Mouse (Mus musculus) forebrain, embryonic 14.5 days (tissue): ENCODE measurements around the gene Vmn1r185. TPM values are rescaled to one million over a fixed set of nuclear protein-coding genes. Genes with fewer than 3 reads are reported as not detected.
"Not testable (repeated sequence)": the region's sequence is repeated elsewhere in the genome, so short reads cannot be mapped to it uniquely, and the experiment has no call there.

Source experiments
- ATAC-seq: fragments of 200-750 bp; cut with Nextera tagmentation; 2 replicates; pipeline ENCODE4 v1.8.0; 2017; ENCODE audit warnings: mild to moderate bottlenecking, moderate library complexity
- DNase-seq: peaks from one replicate; pipeline ENCODE4 v3.0.0-alpha.2; 2015; ENCODE audit warnings: low spot score
- H3K27ac ChIP-seq: fragments of 300-500 bp; sonication (generic); 2 replicates; pipeline ENCODE4 v1.5.1; 2014; ENCODE audit warnings: low read depth, mild to moderate bottlenecking, control low read depth, low read length, moderate library complexity
- H3K27me3 ChIP-seq: fragments of 300-500 bp; sonication (generic); replicated peaks from 2 replicates; pipeline ENCODE4 v1.6.1; 2014; ENCODE audit warnings: low read length, control low read depth, mixed read lengths; ENCODE audit not compliant: control insufficient read depth, insufficient read depth
- H3K36me3 ChIP-seq: fragments of 300-500 bp; sonication (generic); 2 replicates; pipeline ENCODE4 v1.6.1; 2014; ENCODE audit warnings: low read length, control low read depth; ENCODE audit not compliant: control insufficient read depth, insufficient read depth
- H3K4me1 ChIP-seq: fragments of 300-500 bp; sonication (generic); 2 replicates; pipeline ENCODE4 v1.6.1; 2014; ENCODE audit warnings: antibody characterized with exemption, low read length, control low read depth; ENCODE audit not compliant: control insufficient read depth, insufficient read depth
- H3K4me2 ChIP-seq: fragments of 300-500 bp; sonication (generic); 2 replicates; pipeline ENCODE4 v1.6.1; 2014; ENCODE audit warnings: mild to moderate bottlenecking, control low read depth, low read length
- H3K4me3 ChIP-seq: fragments of 300-500 bp; sonication (generic); 2 replicates; pipeline ENCODE4 v1.5.1; 2014; ENCODE audit warnings: low read depth, low read length, control low read depth
- H3K9ac ChIP-seq: fragments of 300-500 bp; sonication (generic); 2 replicates; pipeline ENCODE4 v1.6.1; 2014; ENCODE audit warnings: mild to moderate bottlenecking, low read length, control low read depth, moderate library complexity
- H3K9me3 ChIP-seq: fragments of 300-500 bp; sonication (generic); replicated peaks from 2 replicates; pipeline ENCODE4 v1.6.1; 2016; ENCODE audit warnings: low read length, control low read depth, mixed read lengths; ENCODE audit not compliant: control insufficient read depth
- WGBS: fragments of 180-500 bp; shearing (Covaris S2); extraction: QIAGEN DNeasy Blood & Tissue Kit; methylation state at CpG from one replicate; pipeline ENCODE4 v1.1.7; 2014; 5-methylcytosine and 5-hydroxymethylcytosine counted together
- polyA plus RNA-seq: library from polyadenylated mRNA; unstranded; fragments of >200 nt; fragmentation: Nextera tagmentation; extraction: Ambion mirVana; gene quantifications from 2 replicates; pipeline ENCODE4 v1.2.1, GENCODE M21; 2014

The Vmn1r185 gene
- not detected in 2 replicates for polyA plus RNA-seq

DNA sequence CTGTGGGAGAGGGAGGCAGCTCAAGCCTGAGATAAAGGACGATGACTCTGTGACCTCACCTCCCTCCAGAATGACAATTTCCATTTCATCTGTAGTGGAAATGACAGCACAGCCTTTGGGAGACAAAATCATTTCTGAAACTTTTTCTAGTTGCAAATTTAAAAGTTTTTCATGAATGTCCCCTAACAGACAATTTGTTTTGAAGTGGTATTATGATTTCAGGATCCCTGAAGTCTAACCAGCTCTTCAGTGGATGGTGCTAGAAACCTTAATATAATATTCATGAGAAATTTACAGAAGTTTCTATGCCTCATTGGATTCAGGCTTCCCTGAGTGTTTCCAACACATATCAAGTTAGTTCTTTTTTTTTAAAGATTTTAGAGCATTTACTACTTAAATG lies at the start of gene Vmn1r185:
TSS of gene Vmn1r185 (minus strand) at position 101 of the 400 bp plus-strand sequence.
- not testable (repeated sequence) for H3K4me3 ChIP-seq, H3K9ac ChIP-seq, H3K36me3 ChIP-seq, H3K4me2 ChIP-seq, ATAC-seq, H3K27me3 ChIP-seq, H3K27ac ChIP-seq, H3K4me1 ChIP-seq, DNase-seq, H3K9me3 ChIP-seq
- WGBS = 90% methylated on average over 1 of the region's 1 CpGs

GRCm38 (mm10) chr7:26667466-26667865 lies 49.2 kb upstream of the Vmn1r185 start:
- not testable (repeated sequence) for H3K4me2 ChIP-seq, H3K4me3 ChIP-seq, H3K27ac ChIP-seq, H3K27me3 ChIP-seq, H3K9me3 ChIP-seq, H3K36me3 ChIP-seq, H3K9ac ChIP-seq, DNase-seq, H3K4me1 ChIP-seq, ATAC-seq
- 23% methylated on average over 2 of the region's 2 CpGs for WGBS

GRCm38 (mm10) chr7:26666011-26666410 lies 47.7 kb upstream of the Vmn1r185 start:
- no peak overlapping the region for H3K4me2 ChIP-seq
- 81% methylated on average over 5 of the region's 5 CpGs for WGBS

GRCm38 (mm10) chr7:26589774-26590173 lies 28.5 kb downstream of the Vmn1r185 start:
- no peak overlapping the region for H3K4me2 ChIP-seq
- H3K27me3 ChIP-seq = no peaks in the 10 kb centered on the region
- no peak overlapping the region for H3K4me3 ChIP-seq
- H3K9ac ChIP-seq = no peak overlapping the region
- no peak for ATAC-seq
- no peaks in the 10 kb centered on the region for H3K4me1 ChIP-seq
- WGBS = 83% methylated on average over 1 of the region's 1 CpGs
- no peaks in the 10 kb centered on the region for H3K36me3 ChIP-seq
- no peak for DNase-seq
- no peaks in the 10 kb centered on the region for H3K9me3 ChIP-seq
- no peak overlapping the region for H3K27ac ChIP-seq

More at GRCm38 (mm10) chr7:26666011-26666410, 47.7 kb upstream of the Vmn1r185 start:
- Histone ChIP-seq H3K9me3 (no peaks in the 10 kb centered on the region), H3K4me3 (no peak overlapping the region), H3K4me1 (no peaks in the 10 kb centered on the region), H3K36me3 (no peaks in the 10 kb centered on the region), H3K27ac (no peak overlapping the region), H3K9ac (no peak overlapping the region), H3K27me3 (no peaks in the 10 kb centered on the region)
- no peak for DNase-seq
- no peak for ATAC-seq

DNA sequence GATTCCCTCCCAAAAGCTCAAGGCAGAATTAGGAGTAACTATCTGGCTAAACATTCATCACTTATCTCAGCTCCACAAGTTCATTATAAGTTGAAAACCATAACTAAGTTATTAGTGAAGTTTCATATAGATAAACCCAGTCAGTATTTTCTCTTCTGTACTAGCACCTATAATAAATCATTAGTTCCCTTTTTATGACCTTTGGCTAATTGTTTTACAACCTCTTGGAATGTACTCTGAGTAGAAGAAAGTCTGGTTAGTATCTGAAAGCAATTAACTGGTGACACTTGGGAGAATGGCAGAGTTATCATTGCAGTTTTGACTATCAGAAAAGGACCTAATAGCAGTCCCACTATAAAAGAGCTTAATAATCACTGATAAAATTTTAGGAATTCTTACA lies 29.2 kb downstream of the Vmn1r185 start:
- Histone ChIP-seq H3K4me2 (no peak overlapping the region), H3K4me1 (no peaks in the 10 kb centered on the region), H3K9me3 (no peaks in the 10 kb centered on the region), H3K36me3 (no peaks in the 10 kb centered on the region), H3K4me3 (no peak overlapping the region), H3K9ac (no peak overlapping the region), H3K27ac (no peak overlapping the region), H3K27me3 (no peaks in the 10 kb centered on the region)
- no peak for ATAC-seq
- DNase-seq = no peak

Other genes with a start within 250 kb of the Vmn1r185 start
- gene Nlrp9c, start 214.8 kb downstream of the Vmn1r185 start, polyA plus RNA-seq = not detected in 2 replicates
- gene Nlrp4a, start 183.4 kb downstream of the Vmn1r185 start, polyA plus RNA-seq = not detected in 2 replicates
- gene Nlrp9a, start 83.4 kb downstream of the Vmn1r185 start, polyA plus RNA-seq = not detected in 2 replicates
- gene Cyp2b23, start 68.0 kb upstream of the Vmn1r185 start, polyA plus RNA-seq = not detected in 2 replicates
- gene Cyp2b19, start 138.7 kb upstream of the Vmn1r185 start, polyA plus RNA-seq = 0.22 and 0.25 TPM in 2 replicates
- not detected in 2 replicates for gene Cyp2g1, start 190.4 kb upstream of the Vmn1r185 start, polyA plus RNA-seq
- gene Cyp2a5, start 216.8 kb upstream of the Vmn1r185 start, polyA plus RNA-seq = 0.15 and 0.37 TPM in 2 replicates